Mouse (Mus musculus) adrenal gland (tissue): ENCODE results near the gene Capn12.
"Not testable (repeated sequence)": the region's sequence is repeated elsewhere in the genome, so short reads cannot be mapped to it uniquely, and the experiment has no call there.

Experiments used
- intact Hi-C: fragments of 180-260 bp; cut with DNase I; formaldehyde crosslinking; loops from one replicate; pipeline ENCODE4 v1.15.1; 2025

The Capn12 gene

GRCm38 (mm10) chr7:28877155-28877554, 4.1 kb upstream of the Capn12 start:
- intact Hi-C loops, result no loop called here

GRCm38 (mm10) chr7:28877856-28878255, 3.4 kb upstream of the Capn12 start:
- intact Hi-C loops, result no loop called here

- intact Hi-C loops, result no loop called here
Measured at GRCm38 (mm10) chr7:28879606-28880005, 1.6 kb upstream of the Capn12 start.

DNA sequence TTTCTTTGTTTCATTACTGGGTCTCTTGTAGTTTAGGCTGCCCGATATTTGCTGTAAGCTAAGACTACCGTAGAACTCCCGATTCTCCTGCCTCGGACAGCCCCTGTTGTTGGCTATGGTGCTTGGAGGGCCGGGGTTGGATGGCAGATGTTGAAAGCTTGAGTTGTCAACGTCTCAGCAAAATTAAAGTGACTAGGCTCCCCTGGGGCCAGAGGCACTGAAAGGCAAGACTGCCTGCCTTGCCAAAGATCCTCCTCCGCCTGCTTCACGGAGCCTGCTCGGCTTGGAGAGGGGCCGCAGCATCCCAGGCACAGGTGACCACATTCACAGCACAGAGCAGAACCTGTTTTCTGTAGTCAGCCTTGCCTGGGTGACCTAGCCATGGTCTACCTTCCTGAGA, 668 bp upstream of the Capn12 start:
- intact Hi-C loops, result no loop called here

GRCm38 (mm10) chr7:28883039-28883438, 1.8 kb downstream of the Capn12 start:
- intact Hi-C loops, result no loop called here

DNA sequence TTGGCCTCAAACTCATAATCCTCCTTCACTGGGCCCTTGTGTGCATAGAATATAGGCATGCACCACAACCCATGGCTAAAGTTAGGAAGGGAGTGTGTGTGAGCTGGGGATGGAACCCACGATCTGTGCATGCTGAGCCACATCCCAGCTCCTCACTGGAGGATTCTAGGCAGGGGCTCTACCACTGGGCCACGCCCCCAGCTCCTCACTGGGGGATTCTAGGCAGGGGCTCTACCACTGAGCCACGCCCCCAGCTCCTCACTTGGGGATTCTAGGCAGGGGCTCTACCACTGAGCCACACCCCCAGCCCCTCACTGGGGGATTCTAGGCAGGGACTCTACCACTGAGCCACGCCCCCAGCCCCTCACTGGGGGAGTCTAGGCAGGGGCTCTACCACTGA, 2.5 kb downstream of the Capn12 start:
- intact Hi-C loops, result not testable (repeated sequence)

- intact Hi-C loops, result no loop called here
Measured at GRCm38 (mm10) chr7:28886486-28886885, 5.3 kb downstream of the Capn12 start.

- intact Hi-C loops, result no loop called here
Measured at GRCm38 (mm10) chr7:28888701-28889161, 7.5 kb downstream of the Capn12 start.

- intact Hi-C loops, result no loop called here
Measured at GRCm38 (mm10) chr7:28892601-28893000, 11.4 kb downstream of the Capn12 start.

DNA sequence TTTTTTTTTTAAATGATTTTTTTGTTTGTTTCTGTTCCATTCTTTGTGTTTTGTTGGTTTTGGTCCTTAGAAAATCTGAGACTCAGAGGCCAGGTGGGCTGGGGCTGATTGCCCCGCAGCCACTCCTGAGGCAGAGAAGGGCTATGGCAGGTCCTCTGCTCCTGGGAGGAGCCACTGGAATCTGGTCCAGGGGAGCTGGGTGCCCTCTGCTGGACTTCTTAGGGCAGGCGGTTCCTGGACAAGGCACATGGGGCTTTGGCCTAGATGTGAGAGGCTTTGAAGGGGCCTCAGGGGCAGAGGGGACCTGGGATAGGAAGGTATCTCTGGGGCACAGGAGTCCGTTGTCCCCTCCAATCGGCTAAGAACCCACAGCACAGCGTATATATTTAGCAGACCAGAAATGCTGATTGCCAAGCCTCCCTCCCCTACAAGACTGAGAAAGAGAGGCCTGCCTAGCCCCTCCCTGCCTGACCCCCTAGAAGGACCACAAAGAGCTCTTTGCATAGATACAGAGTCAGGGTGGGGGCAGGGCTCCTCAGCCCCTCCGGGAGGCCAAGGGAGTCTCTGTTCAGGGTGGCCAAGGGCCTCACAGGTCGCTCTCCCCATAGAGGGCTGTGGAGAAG, 12.5 kb downstream of the Capn12 start:
- intact Hi-C loops, result no loop called here

GRCm38 (mm10) chr7:28894942-28895341, 13.7 kb downstream of the Capn12 start:
- intact Hi-C loops, result no loop called here

DNA sequence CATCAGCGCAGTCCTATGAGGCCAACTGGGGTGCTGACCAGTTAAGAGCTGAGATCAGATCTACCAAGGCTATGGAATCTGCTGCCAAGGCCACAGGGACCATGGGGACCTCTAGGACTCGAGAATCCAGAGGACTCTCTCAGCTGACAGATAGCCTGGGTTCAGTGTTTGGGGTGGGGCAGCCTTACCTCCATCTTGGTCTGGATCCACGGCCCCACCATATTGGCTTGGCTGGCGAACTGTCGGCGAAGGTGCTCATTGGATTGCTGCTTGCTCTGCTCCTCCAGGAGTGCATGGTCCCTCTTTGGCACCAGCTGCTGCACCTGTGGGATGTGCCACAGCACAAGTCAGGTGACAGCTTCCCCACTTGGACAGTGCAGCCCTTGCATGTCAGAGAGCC, 16.4 kb downstream of the Capn12 start:
- intact Hi-C loops, result no loop called here

- intact Hi-C loops, result loop anchor here (10.0 kb wide), 1 partner anchor 135 kb away; no protein-coding TSS in a partner anchor
Measured at GRCm38 (mm10) chr7:28899972-28900371, 18.8 kb downstream of the Capn12 start.

DNA sequence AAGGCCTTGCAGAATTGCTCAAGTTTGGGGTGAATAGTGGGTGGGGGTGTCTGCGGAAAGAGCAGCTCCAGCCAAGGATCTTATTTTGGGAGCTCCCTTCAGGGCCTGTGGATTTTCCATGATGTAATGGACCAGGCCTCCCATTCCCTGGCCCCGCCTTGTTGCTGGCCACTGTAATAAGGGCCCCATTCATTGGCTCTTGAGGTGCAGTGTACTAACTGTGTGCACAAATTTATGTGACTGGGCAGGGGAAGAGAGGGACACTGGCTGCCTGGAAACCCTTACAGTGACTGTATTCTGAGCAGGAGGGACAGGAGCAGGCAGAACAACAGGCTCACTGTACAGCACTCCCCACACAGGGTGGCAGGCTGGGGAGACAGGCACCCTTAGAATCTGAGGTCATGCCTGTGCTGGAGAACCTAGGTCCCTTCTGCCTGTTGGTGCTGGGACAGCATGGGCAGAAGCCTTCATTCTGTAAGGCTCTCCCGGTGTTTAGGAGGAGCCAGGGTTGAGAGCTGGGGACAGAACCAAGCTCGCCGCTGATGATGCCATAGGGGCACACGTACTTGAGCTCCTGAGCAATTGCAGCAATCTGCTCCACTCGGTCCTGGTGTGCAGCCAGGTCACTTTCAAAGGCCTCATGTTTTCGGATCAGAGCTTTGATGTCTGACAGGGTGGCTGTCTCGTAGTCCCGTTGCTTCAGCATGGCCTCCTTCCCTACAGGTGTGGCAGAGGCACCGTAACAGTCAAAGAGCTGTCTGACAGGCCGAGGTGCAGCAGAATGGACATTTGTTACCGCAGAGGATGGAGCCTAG, 20.3 kb downstream of the Capn12 start:
- intact Hi-C loops, result loop anchor here (10.0 kb wide), 1 partner anchor 133 kb away; no protein-coding TSS in a partner anchor

DNA sequence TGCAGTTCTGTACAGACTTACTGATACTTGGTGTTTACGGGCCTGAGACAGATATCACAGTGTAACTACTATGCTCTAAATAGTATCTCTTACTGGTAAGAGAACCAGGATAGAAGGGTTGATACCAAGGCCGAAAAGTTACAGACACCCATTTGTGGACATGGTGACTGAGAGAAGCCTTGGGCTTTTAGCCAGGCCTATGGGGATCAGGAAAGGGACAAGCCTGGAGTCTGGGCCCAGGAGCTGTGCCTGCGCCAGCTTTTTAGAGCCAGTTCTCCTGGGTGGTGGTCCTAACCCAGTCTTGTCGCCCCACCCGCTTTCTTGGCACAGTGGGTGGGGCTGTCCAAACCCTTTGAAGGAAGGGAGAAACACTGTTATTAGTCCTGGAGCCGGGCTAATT, 21.0 kb downstream of the Capn12 start:
- intact Hi-C loops, result loop anchor here (10.0 kb wide), 1 partner anchor 133 kb away; no protein-coding TSS in a partner anchor

- intact Hi-C loops, result loop anchor here (10.0 kb wide), 1 partner anchor 132 kb away; no protein-coding TSS in a partner anchor
Measured at GRCm38 (mm10) chr7:28902809-28903208, 21.6 kb downstream of the Capn12 start.

GRCm38 (mm10) chr7:28903778-28904177, 22.6 kb downstream of the Capn12 start:
- intact Hi-C loops, result loop anchor here (10.0 kb wide), 1 partner anchor 131 kb away; no protein-coding TSS in a partner anchor

DNA sequence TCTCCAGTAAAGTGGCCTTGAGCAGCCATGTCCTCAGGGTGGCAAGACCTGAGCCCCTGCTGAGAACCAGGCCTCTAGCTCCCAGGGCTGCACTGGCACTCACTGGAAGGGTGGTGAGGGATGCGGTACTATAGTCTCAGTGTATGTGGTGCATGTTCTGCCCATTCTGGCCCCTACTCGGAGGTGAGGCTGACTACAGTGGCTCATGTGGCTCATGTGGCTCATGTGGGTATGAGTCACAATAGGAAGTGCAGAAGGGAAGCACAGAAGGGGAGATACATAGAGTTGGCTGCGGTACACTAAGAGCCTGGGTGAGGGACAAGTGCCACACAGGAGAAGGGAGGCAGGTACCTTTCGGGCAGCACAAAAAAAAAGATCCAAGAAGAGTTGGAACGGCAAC, 26.0 kb downstream of the Capn12 start:
- intact Hi-C loops, result loop anchor here (10.0 kb wide), 1 partner anchor 128 kb away; no protein-coding TSS in a partner anchor

GRCm38 (mm10) chr7:28911632-28912031, 30.4 kb downstream of the Capn12 start:
- intact Hi-C loops, result no loop called here

GRCm38 (mm10) chr7:28913171-28913570, 31.9 kb downstream of the Capn12 start:
- intact Hi-C loops, result no loop called here

GRCm38 (mm10) chr7:28916491-28916890, 35.3 kb downstream of the Capn12 start:
- intact Hi-C loops, result no loop called here
